Mouse (Mus musculus) left cerebral cortex, adult 9 months (tissue): Measurements from ENCODE around the gene Tiam2.

Source experiments
- DNase-seq, 2 experiments: peaks; one replicate each; pipeline ENCODE4 v3.0.0; 2022; ENCODE audit warnings: low spot score in 2 of 2

Tiam2 gene

GRCm38 (mm10) chr17:3394985-3395384 is 68.6 kb downstream of the Tiam2 start:
- DNase-seq = no peak

- DNase-seq = peak in 1 of 2 experiments; percentile 41
Measured at GRCm38 (mm10) chr17:3396881-3397281, 70.5 kb downstream of the Tiam2 start.

- DNase-seq = no peak
Measured at GRCm38 (mm10) chr17:3397836-3398235, 71.5 kb downstream of the Tiam2 start.

- no peak for DNase-seq
Measured at GRCm38 (mm10) chr17:3405350-3406073, 79.1 kb downstream of the Tiam2 start.

- no peak for DNase-seq
Measured at GRCm38 (mm10) chr17:3407051-3407450, 80.7 kb downstream of the Tiam2 start.

- DNase-seq = no peak
Measured at GRCm38 (mm10) chr17:3410307-3410706, 83.9 kb downstream of the Tiam2 start.

GRCm38 (mm10) chr17:3412771-3413170 is 86.4 kb downstream of the Tiam2 start:
- no peak for DNase-seq

GRCm38 (mm10) chr17:3415580-3415979 is 89.2 kb downstream of the Tiam2 start:
- DNase-seq = peak in 1 of 2 experiments; percentile 16

- no peak for DNase-seq
Measured at GRCm38 (mm10) chr17:3416401-3416800, 90.0 kb downstream of the Tiam2 start.

- DNase-seq = peak in 1 of 2 experiments; percentile 11
Measured at GRCm38 (mm10) chr17:3419368-3419928, 93.1 kb downstream of the Tiam2 start.

- DNase-seq = no peak
Measured at GRCm38 (mm10) chr17:3420148-3420547, 93.8 kb downstream of the Tiam2 start.

- DNase-seq = no peak
Measured at GRCm38 (mm10) chr17:3423416-3423815, 97.0 kb downstream of the Tiam2 start.

GRCm38 (mm10) chr17:3428659-3429058 is 102.3 kb downstream of the Tiam2 start:
- DNase-seq = no peak

- no peak for DNase-seq
Measured at GRCm38 (mm10) chr17:3432590-3433498, 106.5 kb downstream of the Tiam2 start.

- no peak for DNase-seq
Measured at GRCm38 (mm10) chr17:3433521-3434271, 107.3 kb downstream of the Tiam2 start.

GRCm38 (mm10) chr17:3435299-3435698 is 108.9 kb downstream of the Tiam2 start:
- DNase-seq = no peak

GRCm38 (mm10) chr17:3436841-3437515 is 110.6 kb downstream of the Tiam2 start:
- DNase-seq = no peak

GRCm38 (mm10) chr17:3442526-3443401 is 116.4 kb downstream of the Tiam2 start:
- peak in 1 of 2 experiments; percentile 23 for DNase-seq

- peak in 1 of 2 experiments; percentile 59 for DNase-seq
Measured at GRCm38 (mm10) chr17:3446191-3446950, 120.0 kb downstream of the Tiam2 start.
